Mouse (Mus musculus) frontal cortex, adult 2 months (tissue): Measurements from ENCODE around the gene Chst13. TPM values are rescaled to one million over a fixed set of nuclear protein-coding genes. Genes with fewer than 3 reads are reported as not detected.

Experiments
- DNase-seq, 2 experiments: peaks; one replicate each; pipeline ENCODE4 v3.0.0; 2022; ENCODE audit warnings: low spot score in 1 of 2; ENCODE audit errors: extremely low spot score in 1 of 2
- polyA plus RNA-seq: library from polyadenylated mRNA; depleted of rRNA; stranded (reverse); fragments of >200 nt; gene quantifications from 2 replicates; pipeline ENCODE4 v1.2.3, GENCODE M21; 2012; rRNA removed

The Chst13 gene
- polyA plus RNA-seq = 0.04 and 0.17 TPM in 2 replicates

GRCm38 (mm10) chr6:90324991-90325390, at the start of gene Chst13:
Chst13 (minus strand) TSS chr6:90325185.
- DNase-seq = no peak

GRCm38 (mm10) chr6:90374647-90375046, 49.7 kb upstream of the Chst13 start:
- DNase-seq = no peak

- no peak for DNase-seq
Observed at GRCm38 (mm10) chr6:90369725-90370553, 45.0 kb upstream of the Chst13 start.

GRCm38 (mm10) chr6:90368976-90369724, 44.2 kb upstream of the Chst13 start, which contains the start of gene Zxdc:
Zxdc (plus strand) TSS chr6:90369492.
- peak; percentile 98 to 100 for DNase-seq

GRCm38 (mm10) chr6:90363301-90363700, 38.3 kb upstream of the Chst13 start:
- DNase-seq = no peak

- no peak for DNase-seq
Observed at GRCm38 (mm10) chr6:90360922-90361614, 36.1 kb upstream of the Chst13 start.

- DNase-seq = no peak
Observed at GRCm38 (mm10) chr6:90360024-90360781, 35.2 kb upstream of the Chst13 start.

- DNase-seq = no peak
Observed at GRCm38 (mm10) chr6:90359445-90359844, 34.5 kb upstream of the Chst13 start.

- no peak for DNase-seq
Observed at GRCm38 (mm10) chr6:90358142-90358541, 33.2 kb upstream of the Chst13 start.

GRCm38 (mm10) chr6:90350011-90350410, 25.0 kb upstream of the Chst13 start:
- DNase-seq = no peak

- DNase-seq = no peak
Observed at GRCm38 (mm10) chr6:90348500-90348899, 23.5 kb upstream of the Chst13 start.

GRCm38 (mm10) chr6:90347183-90347582, 22.2 kb upstream of the Chst13 start:
- DNase-seq = no peak

- DNase-seq = no peak
Observed at GRCm38 (mm10) chr6:90342343-90342742, 17.4 kb upstream of the Chst13 start.

- DNase-seq = no peak
Observed at GRCm38 (mm10) chr6:90334244-90334643, 9.3 kb upstream of the Chst13 start.

GRCm38 (mm10) chr6:90332561-90333425, 7.8 kb upstream of the Chst13 start, which contains the start of gene Uroc1:
Uroc1 (plus strand) TSS chr6:90333284.
- no peak for DNase-seq

- DNase-seq = peak in 1 of 2 experiments; percentile 47
Observed at GRCm38 (mm10) chr6:90329953-90330352, 5.0 kb upstream of the Chst13 start.

- peak in 1 of 2 experiments; percentile 63 for DNase-seq
Observed at GRCm38 (mm10) chr6:90327670-90328069, 2.7 kb upstream of the Chst13 start.

GRCm38 (mm10) chr6:90324463-90324862, 522 bp downstream of the Chst13 start:
- no peak for DNase-seq

- DNase-seq = no peak
Observed at GRCm38 (mm10) chr6:90324026-90324425, 959 bp downstream of the Chst13 start.
